Mouse (Mus musculus) intestine, postnatal 0 days (tissue): ENCODE measurements at regions not wholly inside any gene's neighbourhood (a gene's known extent, or its start where the extent isn't known, plus 50 kb on each side); places are given as distances from the start of the nearest gene placed in this dataset.

Source experiments
- ATAC-seq: fragments of 200-750 bp; cut with Nextera tagmentation; 2 replicates; pipeline ENCODE4 v1.8.0; 2017; ENCODE audit warnings: mild to moderate bottlenecking, moderate TSS enrichment, moderate library complexity
- H3K27ac ChIP-seq: fragments of 300-500 bp; sonication (generic); 2 replicates; pipeline ENCODE4 v1.5.1; 2014; ENCODE audit warnings: mild to moderate bottlenecking, low read depth, low read length, moderate library complexity
- H3K27me3 ChIP-seq: fragments of 300-500 bp; sonication (generic); replicated peaks from 2 replicates; pipeline ENCODE4 v1.6.1; 2014; ENCODE audit warnings: low read length, mixed read lengths; ENCODE audit not compliant: control insufficient read depth, insufficient read depth
- H3K36me3 ChIP-seq: fragments of 300-500 bp; sonication (generic); 2 replicates; pipeline ENCODE4 v1.6.1; 2014; ENCODE audit warnings: mild to moderate bottlenecking, moderate library complexity; ENCODE audit not compliant: control insufficient read depth, insufficient read depth
- H3K4me1 ChIP-seq: fragments of 300-500 bp; sonication (generic); replicated peaks from 2 replicates; pipeline ENCODE4 v1.6.1; 2014; ENCODE audit warnings: antibody characterized with exemption, low read length, mixed read lengths; ENCODE audit not compliant: control insufficient read depth, insufficient read depth
- H3K4me2 ChIP-seq: fragments of 300-500 bp; sonication (generic); replicated peaks from 2 replicates; pipeline ENCODE4 v1.6.1; 2014; ENCODE audit warnings: low read depth, mild to moderate bottlenecking, moderate library complexity
- H3K4me3 ChIP-seq: fragments of 300-500 bp; sonication (generic); 2 replicates; pipeline ENCODE4 v1.5.1; 2014; ENCODE audit warnings: low read depth, low read length
- H3K9ac ChIP-seq: fragments of 300-500 bp; sonication (generic); 2 replicates; pipeline ENCODE4 v1.6.1; 2014; ENCODE audit warnings: mild to moderate bottlenecking, low read depth, low read length
- H3K9me3 ChIP-seq: fragments of 300-500 bp; sonication (generic); 2 replicates; pipeline ENCODE4 v1.6.1; 2016; ENCODE audit warnings: mixed run types; ENCODE audit not compliant: control insufficient read depth
- CTCF ChIP-seq: sonication (generic); IDR thresholded peaks from 2 replicates; pipeline ENCODE4 v1.5.1; 2016; ENCODE audit warnings: low read depth, mild to moderate bottlenecking, control low read depth, antibody characterized with exemption, moderate library complexity
- WGBS: fragments of 180-500 bp; shearing (Covaris S2); extraction: QIAGEN DNeasy Blood & Tissue Kit; methylation state at CpG from one replicate; pipeline ENCODE4 v1.1.7; 2014; 5-methylcytosine and 5-hydroxymethylcytosine counted together

- Histone ChIP-seq H3K36me3 (no peaks in the 10 kb centered on the region), H3K4me3 (no peak overlapping the region), H3K9ac (no peak overlapping the region), H3K9me3 (no peaks in the 10 kb centered on the region), H3K4me2 (no peak overlapping the region), H3K4me1 (no peaks in the 10 kb centered on the region), H3K27me3 (no peaks in the 10 kb centered on the region), H3K27ac (no peak overlapping the region)
- no peak for TF ChIP-seq CTCF
- 90% methylated on average over 2 of the region's 2 CpGs for WGBS
- no peak for ATAC-seq
Measured at GRCm38 (mm10) chr13:29073630-29074029, 120.1 kb upstream of the Sox4 start.

GRCm38 (mm10) chr13:29063924-29064323 lies 110.4 kb upstream of the Sox4 start:
- Histone ChIP-seq H3K27ac (no peak overlapping the region), H3K27me3 (no peaks in the 10 kb centered on the region), H3K36me3 (no peaks in the 10 kb centered on the region), H3K4me1 (no peaks in the 10 kb centered on the region), H3K4me3 (no peak overlapping the region), H3K9ac (no peak overlapping the region), H3K4me2 (no peak overlapping the region), H3K9me3 (no peaks in the 10 kb centered on the region)
- 68% methylated on average over 5 of the region's 5 CpGs for WGBS
- ATAC-seq, result no peak
- TF ChIP-seq CTCF, result no peak

GRCm38 (mm10) chr13:29058685-29059084 lies 105.2 kb upstream of the Sox4 start:
- TF ChIP-seq CTCF, result no peak
- no peak for ATAC-seq
- H3K4me3 ChIP-seq, result no peak overlapping the region
- H3K27ac ChIP-seq, result no peak overlapping the region
- H3K36me3 ChIP-seq, result no peaks in the 10 kb centered on the region
- H3K4me1 ChIP-seq, result no peaks in the 10 kb centered on the region
- WGBS, result 51% methylated on average over 5 of the region's 5 CpGs
- H3K27me3 ChIP-seq, result no peaks in the 10 kb centered on the region
- no peaks in the 10 kb centered on the region for H3K9me3 ChIP-seq
- no peak overlapping the region for H3K9ac ChIP-seq
- no peak overlapping the region for H3K4me2 ChIP-seq

- H3K27ac ChIP-seq, result no peak overlapping the region
- no peak for ATAC-seq
- H3K4me2 ChIP-seq, result no peak overlapping the region
- no peak overlapping the region for H3K9ac ChIP-seq
- 46% methylated on average over 4 of the region's 4 CpGs for WGBS
- no peak for TF ChIP-seq CTCF
- no peaks in the 10 kb centered on the region for H3K9me3 ChIP-seq
- no peaks in the 10 kb centered on the region for H3K27me3 ChIP-seq
- H3K4me3 ChIP-seq, result no peak overlapping the region
- H3K4me1 ChIP-seq, result no peaks in the 10 kb centered on the region
- no peaks in the 10 kb centered on the region for H3K36me3 ChIP-seq
Measured at GRCm38 (mm10) chr13:29049730-29050129, 96.2 kb upstream of the Sox4 start.

- H3K27ac ChIP-seq, result no peak overlapping the region
- ATAC-seq, result no peak
- no peaks in the 10 kb centered on the region for H3K36me3 ChIP-seq
- no peaks in the 10 kb centered on the region for H3K27me3 ChIP-seq
- H3K4me2 ChIP-seq, result no peak overlapping the region
- WGBS, result 71% methylated on average over 7 of the region's 7 CpGs
- no peak for TF ChIP-seq CTCF
- no peak overlapping the region for H3K4me3 ChIP-seq
- H3K9ac ChIP-seq, result no peak overlapping the region
- H3K4me1 ChIP-seq, result no peaks in the 10 kb centered on the region
- no peaks in the 10 kb centered on the region for H3K9me3 ChIP-seq
Measured at GRCm38 (mm10) chr13:29048990-29049576, 95.6 kb upstream of the Sox4 start.

- H3K27ac ChIP-seq, result no peak overlapping the region
- H3K36me3 ChIP-seq, result no peaks in the 10 kb centered on the region
- H3K27me3 ChIP-seq, result no peaks in the 10 kb centered on the region
- H3K4me2 ChIP-seq, result no peak overlapping the region
- no peaks in the 10 kb centered on the region for H3K4me1 ChIP-seq
- H3K9me3 ChIP-seq, result no peaks in the 10 kb centered on the region
- H3K4me3 ChIP-seq, result no peak overlapping the region
- no peak for ATAC-seq
- WGBS, result 57% methylated on average over 4 of the region's 4 CpGs
- no peak overlapping the region for H3K9ac ChIP-seq
- no peak for TF ChIP-seq CTCF
Measured at GRCm38 (mm10) chr13:29044655-29045054, 91.1 kb upstream of the Sox4 start.

- no peaks in the 10 kb centered on the region for H3K4me1 ChIP-seq
- H3K27me3 ChIP-seq, result no peaks in the 10 kb centered on the region
- H3K36me3 ChIP-seq, result no peaks in the 10 kb centered on the region
- no peak for ATAC-seq
- no peaks in the 10 kb centered on the region for H3K9me3 ChIP-seq
- H3K27ac ChIP-seq, result no peak overlapping the region
- TF ChIP-seq CTCF, result no peak
- no peak overlapping the region for H3K4me2 ChIP-seq
- no peak overlapping the region for H3K4me3 ChIP-seq
- WGBS, result 92% methylated on average over 5 of the region's 5 CpGs
- H3K9ac ChIP-seq, result no peak overlapping the region
Measured at GRCm38 (mm10) chr13:29040331-29040730, 86.8 kb upstream of the Sox4 start.
